Mouse (Mus musculus) lung, postnatal 25 days (tissue): ENCODE results near the gene Lsp1.

Experiments used
- DNase-seq: peaks from one replicate; pipeline ENCODE4 v3.0.0; 2022; ENCODE audit warnings: low spot score

Gene Lsp1

DNA sequence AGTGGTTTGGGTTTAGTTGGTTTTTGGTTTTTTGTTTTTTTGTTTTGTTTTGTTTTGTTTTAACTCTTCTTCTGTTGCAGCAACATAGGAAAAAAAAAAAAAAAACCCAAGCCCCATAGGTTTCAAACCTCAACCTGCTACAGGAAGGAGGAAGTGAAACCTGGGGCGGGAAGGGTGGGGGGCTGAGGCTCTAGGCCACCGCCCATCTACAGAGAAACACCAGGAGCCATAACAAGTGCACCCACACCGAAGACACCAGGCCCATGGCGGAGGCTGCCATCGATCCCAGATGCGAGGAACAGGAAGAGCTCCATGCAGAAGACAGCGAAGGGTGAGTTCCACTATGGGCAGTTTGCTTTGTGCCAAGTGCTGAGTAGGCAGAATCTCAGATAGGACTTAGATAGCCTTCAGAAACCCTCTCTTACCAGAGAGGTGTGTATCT, at the start of gene Lsp1:
Lsp1 (plus strand) TSS at position 174 of the 442 bp plus-strand sequence.
- DNase-seq = no peak

DNA sequence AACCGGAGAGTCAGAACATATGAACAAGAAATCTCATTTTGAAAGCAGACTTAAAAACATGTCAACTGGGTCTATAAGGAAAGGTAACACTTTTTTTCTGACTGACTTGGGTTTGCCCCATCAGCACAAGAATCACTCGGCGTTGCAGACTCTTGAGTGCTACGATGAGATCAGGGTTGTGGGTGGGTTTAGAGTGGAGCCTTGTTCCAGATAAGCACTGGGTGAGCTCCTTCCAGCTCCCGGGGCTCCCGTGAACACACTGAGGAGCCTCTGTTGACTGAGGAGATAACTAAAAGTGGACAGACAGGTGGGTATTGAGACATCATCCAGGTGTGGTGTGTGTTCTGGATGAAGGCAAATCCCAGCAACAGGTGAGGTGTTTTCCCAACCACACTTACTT, 47.3 kb upstream of the Lsp1 start:
- no peak for DNase-seq

DNA sequence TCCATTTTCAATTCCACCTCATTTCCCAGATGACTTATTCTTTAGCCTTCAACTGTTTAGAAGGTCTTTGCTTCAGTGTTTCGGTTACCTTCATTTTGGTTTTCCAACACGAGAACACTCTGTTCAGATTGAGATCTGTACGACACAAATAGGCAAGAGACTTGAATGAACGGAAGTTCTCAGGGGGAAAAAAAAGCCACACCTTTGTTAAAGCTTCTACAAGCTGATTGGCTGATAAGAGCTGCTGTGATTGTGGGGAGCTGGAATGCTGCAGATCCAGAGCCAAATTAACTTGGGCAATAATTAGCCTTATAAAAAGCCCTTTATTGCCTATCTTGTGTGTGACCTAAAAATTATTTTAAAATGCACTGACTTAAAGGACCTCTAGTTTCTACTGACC, 45.3 kb upstream of the Lsp1 start:
- peak; percentile 58 for DNase-seq

DNA sequence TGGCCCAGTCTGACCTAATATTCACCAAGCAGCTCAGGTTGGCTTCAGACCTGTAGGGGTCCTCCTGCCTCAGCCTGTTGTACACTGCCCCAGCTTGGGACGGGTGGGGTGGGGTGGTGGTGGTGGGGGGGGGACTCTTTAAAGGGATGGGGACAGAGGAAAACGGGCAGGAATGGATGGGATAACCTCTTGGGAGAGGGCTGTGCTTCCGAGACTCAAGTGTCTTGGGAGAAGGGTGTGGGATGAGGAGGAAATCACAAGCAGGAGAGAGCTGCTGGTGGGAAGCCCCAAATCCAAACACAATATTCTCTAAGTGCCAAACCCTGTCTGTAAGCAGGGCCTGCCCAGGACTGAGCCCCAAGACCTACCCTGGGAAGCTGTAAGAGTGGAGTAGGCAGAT, 44.4 kb upstream of the Lsp1 start:
- DNase-seq = no peak

DNA sequence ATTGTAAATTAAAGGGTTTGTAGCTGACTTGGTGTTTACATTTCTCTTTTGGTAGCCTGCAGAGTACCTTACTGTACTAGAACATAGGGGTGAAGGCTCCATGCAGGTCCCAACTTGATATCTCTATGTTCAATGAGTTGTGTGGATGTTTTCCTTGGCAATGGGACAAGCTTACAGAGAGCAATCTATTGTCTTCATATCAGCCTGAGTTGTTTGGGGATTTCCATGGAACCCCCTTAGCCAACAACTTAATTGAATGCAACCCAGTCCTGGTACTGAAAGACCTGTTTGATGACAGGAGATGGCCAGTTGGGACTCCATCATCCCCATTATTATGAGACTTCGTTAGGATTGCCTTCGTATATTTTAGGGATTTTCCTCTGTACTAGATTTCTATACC, 42.6 kb upstream of the Lsp1 start:
- no peak for DNase-seq

DNA sequence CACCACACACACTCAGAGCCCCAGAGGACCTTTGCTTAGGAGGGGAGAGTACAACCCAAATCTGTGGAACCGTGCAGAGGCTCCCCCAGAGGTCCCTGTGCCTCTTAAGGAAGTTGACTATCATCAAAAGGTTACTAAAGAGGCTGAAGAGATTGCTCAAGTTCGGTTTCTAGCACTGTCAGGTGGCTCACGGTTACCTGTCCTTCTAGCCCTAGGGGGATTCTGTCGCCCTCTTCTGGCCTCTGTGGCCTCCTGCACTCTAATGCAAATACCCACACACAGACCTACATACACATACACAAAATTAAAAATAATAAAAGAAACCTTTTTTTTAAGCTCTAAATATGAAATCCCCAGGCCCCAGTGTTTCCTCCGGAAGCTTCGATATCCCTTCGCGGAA, 41.9 kb upstream of the Lsp1 start:
- no peak for DNase-seq

DNA sequence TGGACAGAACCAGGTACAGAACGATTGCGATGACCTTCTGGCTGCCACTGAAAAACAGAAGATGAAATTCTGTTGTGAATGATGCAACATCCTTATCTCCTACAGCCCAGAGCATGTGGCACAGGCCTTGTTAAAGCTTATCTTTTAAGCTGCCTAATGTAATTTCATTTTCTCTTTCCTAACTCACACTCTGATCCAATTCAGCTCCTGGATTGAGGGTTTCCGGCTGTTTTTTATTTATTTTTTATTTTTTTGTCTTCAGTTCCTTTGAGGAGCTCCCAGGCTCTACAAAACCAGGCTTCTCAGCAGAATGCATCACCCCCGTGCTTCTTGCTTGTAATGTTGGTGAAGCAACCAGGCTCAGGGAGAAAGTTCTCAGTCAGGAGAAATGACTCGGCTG, 40.7 kb upstream of the Lsp1 start:
- DNase-seq = no peak

DNA sequence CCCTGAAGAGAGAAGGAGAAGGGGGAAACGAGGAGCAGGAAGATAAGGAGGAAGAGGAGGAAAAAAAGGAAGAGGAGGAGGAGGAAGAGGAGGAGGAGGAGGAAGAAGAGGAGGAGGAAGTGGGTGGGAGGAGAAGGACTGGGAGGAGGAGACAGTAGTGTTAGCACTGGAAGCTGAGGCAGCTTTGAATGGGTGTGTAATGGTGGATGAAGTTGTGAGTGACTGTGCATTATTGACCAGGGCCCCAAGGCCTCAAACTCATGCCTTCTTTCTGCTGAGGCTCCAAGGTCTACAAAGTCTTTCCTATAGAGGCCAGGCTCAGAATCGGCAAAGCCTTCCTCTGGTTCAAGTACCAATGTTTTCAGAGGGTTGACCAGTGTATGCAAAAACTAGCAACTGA, 38.8 kb upstream of the Lsp1 start:
- DNase-seq = no peak

DNA sequence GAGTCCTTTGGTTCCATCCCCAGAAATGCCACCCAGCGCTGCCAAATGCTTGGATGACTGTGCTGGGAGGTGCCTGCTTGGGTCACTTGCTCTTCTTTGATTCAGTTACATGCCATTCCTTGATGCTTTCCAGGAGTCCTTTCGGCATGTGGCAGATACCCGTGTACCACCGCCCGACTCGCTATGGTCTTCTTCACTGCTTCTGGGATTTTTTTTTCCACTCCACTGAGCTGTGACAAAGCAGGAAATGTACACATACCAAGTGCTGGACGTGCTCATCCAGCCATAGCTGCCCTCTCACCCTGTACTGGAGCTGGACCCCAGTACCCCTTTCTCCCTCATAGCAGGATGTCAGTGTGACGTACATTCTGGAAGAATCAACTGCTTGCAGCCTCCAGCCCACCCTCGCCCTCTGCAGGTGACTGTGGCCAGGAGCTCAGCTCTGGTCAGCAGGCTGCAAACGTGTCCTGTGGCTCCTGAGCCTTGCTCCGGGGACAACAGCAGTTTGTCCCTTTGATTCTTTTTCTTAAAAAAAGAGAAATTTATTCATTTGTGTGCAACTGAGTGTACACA, 34.9 kb upstream of the Lsp1 start:
- no peak for DNase-seq

DNA sequence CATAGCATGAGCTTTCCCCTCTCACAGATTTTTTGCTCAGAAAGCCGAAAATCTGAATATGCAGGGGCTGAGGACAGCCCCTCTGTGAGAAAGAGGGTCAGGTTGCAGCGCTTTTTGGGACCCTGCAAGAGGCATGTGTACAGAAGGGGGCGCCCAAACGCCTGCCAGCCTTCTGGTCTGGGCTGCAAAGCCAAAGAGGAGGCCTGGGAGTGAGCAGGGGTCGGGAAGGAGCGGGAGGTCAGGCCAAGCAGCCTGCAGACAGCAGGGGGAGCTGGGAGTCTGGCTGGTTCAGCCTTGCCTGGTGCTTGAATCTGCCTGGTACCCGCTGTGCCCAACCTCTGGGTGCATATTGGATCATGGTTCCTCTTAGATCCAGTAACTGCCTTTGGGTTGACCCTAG, 32.4 kb upstream of the Lsp1 start:
- no peak for DNase-seq

DNA sequence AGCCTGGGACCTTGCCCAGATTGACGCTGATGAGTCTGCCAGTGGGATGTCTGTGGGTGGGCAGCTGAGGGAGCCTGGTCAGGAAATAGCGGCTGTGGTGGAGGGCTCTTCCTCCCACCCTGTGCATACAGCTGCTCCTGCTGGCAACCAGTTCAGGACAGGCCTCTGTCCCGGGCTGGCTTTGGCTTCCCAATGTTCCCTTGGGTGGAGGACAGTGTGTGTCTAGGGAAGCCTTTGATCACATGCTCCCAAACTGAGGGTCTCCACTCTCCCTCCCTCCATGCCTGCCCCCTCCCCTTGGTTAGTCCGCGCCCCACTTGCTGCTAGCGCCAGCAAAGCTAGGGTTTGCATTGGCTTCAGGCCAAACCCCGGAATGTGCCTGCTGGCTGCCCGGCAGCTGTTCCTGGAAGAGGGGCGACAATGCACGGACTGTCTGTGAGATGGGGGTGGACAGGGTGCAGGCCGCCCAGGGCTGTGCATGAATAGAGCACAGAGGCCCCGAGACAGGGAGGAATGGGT, 30.4 kb upstream of the Lsp1 start:
- no peak for DNase-seq

DNA sequence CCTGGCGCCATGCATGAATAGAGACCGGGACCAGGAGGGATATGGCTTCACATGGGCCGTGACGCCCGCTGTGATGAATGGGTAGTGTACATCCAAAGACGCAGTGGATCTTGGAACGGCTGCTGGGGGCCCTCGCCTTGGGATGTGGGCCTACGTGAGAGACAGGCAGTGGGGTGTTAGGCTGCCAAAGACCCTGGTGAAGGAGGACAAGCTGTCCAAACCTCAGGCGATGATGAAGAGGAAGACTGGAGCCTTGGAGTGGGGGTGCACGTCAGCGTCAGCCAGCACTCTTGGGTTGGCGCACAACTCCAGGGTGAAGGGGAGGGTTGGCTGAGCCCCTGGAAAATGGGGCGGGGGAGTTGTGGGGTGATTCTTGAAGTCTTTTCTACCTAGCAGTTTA, 29.5 kb upstream of the Lsp1 start:
- no peak for DNase-seq

DNA sequence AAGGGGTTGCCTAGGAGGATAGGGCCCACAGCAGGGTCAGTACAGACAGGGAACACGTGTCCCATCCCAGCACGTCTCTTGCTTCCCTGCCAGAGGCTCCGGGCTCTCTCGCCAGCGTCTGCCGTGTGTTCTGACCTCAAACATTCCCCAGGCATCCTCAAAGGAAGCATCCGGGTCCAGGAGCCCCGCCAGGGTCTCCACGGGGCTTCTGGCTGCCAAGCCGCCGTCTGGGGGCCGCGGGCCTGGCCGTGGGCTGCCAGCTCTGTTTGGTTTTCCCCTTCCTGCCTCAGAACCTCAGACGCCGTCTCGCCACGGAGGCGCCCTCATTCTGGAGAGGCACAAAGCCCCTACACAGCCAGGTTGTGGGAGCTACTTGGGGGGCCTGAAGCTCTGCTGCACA, 27.0 kb upstream of the Lsp1 start:
- no peak for DNase-seq

DNA sequence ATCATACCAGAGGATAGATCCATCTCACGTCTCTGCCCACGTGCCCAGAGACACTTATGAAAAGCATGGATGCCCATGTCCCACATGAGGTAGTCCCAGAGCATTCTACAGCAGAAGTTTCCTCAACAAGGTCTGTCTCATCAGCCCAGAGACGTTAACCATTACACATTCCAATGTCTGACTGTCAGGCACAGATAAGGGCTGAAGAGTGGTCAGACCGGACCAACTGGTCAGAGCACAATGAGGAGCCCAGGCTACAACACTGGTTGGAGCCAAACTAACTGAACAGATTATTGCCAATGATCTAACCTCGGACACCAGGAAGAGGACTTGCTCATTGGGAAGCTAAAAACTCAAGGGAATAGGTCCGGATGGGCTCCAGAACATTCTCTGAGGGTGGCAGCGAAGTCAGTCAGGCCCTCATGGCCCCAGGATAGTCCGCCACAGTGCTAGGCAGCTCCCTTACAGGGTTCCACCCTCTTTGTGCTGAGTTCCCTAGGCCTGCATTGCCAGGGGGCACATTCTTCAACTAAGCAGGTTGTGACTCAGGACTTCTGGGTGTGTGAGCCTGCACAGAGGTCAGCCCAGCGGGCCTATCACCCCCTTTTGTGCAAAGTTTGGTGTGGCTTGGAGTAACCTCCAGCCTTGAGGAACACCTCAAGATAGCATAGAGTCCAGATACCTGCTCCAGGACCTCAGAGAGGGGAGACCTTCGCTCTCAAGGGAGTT, 26.3 kb upstream of the Lsp1 start, which contains the start of gene Syt8:
Syt8 (plus strand) TSS at position 714 of the 729 bp plus-strand sequence.
- DNase-seq = peak; percentile 56

DNA sequence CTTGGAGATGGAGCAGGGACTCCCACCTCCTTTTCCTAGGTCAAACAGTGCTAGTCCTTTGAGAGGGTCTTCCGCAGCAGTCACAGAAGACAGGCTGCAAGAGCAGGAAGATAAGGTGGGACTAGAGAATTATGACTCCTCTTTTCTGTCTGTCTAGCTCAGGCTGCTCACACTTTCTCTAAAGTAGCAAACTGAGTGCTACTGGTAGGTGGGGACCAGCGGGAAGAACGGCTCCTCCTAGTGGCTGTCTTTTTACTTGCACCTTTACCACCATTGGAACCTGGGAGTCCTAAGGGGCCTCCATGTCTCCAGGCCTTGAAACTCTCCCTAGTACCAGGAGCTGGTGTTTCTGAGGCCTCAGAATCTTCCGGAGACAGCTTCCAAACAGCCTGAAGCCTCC, 25.1 kb upstream of the Lsp1 start:
- peak; percentile 78 for DNase-seq

DNA sequence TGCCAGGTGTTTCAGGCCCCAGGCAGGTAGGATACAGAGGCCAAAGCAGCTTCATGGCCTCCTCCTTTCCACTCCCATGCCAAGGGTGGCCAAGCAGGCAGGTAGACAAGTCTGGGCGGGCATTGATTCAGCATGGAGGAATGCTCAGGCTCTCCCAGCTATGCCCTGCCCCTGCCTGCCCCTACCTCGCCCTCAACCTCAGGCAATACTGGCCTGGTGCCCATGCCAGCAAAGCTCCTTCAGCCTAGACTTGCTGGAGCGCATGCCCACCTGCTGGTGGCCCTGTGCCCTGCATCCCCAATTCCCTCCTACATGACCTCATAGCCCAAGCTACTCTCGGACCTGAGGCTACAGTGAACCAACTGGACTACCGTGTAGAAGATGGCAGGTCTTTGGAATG, 23.3 kb upstream of the Lsp1 start:
- peak; percentile 55 for DNase-seq

DNA sequence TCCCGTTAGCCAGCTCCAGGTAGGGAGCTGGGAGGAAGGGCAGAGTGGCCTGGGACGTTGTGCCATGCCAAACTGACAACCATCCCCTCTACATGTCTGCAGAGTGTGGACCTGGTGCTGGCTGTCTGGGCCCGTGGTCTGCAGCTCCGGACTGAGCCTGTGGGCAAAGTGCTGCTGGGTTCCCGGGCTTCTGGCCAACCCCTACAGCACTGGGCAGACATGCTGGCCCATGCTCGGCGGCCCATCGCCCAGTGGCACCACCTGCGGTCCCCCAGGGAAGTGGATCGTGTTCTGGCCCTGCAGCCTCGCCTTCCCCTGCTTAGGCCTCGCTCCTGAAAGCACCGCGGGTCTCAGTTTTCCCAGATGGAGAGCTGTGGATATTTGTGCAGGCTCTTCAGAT, 20.6 kb upstream of the Lsp1 start:
- DNase-seq = no peak

DNA sequence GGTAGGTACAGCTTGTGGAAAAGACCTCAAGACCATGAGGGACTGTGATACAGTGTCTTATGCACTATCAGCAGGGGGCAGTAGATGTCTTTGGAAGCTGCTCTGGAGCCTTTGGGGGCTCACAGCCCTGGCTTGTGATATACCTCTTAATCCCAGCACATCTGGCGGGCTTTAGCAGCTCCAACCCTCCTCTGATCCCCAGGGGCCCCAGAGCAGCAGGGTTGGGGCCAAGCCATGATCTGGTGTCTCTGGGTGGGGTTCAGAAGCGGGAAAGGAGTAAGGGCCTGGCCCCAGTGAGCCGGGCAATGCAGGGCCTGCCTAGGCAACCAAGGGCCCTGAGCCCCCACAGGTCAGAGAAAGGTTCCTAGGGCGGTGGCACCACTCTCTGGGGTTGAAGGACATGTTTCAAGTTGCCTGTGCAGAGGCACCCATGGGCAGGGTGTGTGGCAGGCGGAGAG, 19.9 kb upstream of the Lsp1 start:
- DNase-seq = no peak

DNA sequence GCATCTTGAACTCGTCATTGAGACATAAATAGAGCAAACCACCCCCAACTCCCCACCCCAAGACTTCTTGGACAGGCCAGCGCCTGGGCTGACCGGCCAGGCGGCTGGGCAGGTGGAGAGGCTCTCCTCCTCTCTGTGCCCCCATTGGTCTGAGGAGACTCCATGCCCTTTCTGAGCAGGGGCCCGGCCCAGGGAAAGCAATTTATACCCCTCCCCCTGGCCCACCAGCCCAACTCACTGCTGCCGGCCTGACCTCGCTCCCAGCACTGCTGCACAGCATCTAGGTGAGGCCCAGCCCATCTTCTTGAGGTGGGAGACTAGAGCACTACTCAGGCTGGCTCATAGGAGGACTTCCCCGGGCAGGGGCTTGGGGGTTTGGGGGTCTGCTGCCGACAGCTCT, 19.0 kb upstream of the Lsp1 start, which contains the start of gene Tnni2:
Tnni2 (plus strand) TSS at position 224 of the 400 bp plus-strand sequence.
- DNase-seq = no peak

DNA sequence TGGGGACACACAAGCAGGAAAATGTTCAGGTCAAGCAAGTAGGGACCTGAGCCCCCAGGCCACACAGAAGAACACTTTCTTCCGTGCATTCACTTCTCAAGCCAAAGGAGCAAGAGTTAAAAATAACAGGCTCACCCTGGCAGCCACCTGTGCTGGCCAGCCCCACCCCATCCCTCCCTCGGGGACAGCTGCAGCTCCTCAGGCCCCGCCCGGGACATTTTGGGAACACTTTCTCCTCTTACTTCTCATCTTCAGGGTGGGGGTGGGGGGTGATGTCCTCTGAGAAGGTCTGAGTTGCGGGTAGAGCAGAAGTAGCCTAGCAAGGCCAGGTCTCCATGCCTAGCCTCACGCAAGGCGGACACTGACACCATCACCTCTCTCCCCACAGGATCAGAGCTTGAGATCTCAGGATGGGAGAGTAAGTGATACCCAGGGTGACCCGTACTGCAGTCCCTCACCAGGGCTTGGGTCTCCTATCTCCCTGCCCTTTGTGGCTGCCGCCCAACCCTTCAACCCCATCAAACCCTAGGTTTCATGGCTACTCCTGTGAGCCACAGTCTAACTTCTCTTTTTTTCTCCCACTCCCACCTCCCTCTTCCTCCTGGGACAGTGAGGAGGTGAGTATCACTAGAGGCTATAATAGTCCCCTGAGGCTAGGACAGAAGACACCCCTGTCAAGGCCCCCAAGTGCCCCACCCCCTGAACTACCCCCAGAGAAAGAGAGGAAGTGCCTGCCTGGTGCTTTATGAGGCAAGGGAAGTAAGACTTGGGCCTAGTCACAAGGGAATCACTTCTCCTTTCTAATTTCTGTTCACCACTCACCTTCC, 18.3 kb upstream of the Lsp1 start:
- DNase-seq = peak; percentile 25

DNA sequence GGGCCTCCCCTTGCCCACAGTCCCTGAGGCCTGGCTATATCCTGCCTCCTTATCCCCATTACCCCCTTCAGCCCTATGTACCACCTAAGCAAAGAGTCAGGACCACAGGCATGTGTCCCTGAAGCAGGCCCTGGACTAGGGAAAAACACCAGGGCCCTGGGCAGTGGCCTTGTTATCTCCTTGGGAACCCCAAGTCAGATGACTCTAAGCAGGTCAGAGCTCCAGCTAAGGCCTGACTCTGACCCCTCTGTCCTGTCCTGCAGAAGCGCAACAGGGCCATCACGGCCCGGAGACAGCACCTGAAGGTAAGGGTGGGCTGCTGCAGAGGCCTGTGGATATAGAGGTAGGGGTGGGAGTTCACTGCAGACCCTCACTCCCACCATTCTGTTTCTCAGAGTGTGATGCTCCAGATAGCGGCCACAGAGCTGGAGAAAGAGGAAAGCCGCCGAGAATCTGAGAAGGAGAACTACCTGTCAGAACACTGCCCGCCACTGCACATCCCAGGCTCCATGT, 17.6 kb upstream of the Lsp1 start:
- no peak for DNase-seq

DNA sequence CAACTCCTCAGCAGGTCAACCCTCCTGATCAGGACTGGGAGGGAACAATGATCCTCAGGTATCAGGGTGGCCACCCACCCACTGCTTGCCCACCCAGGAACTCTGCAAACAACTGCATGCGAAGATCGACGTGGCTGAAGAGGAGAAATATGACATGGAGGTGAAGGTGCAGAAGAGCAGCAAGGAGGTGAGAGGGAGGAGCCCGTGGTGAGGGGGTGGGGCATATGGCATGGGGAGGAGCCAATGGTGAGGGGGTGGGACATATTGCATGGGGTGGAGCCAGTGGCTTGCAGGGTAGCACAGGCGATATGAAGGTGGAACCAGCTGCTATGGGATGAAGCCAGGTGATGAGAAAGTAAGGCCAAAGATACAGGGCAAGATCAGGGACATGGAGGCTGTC, 17.1 kb upstream of the Lsp1 start:
- no peak for DNase-seq

DNA sequence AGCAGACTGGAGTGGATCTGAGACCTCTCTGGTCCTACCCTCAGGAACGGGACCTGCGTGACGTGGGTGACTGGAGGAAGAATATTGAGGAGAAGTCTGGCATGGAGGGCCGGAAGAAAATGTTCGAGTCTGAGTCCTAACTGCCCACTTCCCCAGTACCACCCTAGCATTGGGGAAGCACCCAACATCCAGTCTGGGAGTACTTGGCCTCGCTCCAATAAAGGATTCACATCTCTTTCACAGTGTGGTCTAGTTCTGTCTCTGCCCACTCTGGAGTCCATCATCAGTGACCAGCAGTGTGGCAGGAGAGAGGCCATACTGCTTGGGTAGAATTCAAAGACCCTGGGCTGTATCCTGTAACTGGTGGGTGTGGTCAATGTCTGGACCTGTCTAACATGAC, 16.4 kb upstream of the Lsp1 start:
- DNase-seq = no peak
